Mouse (Mus musculus): ENCODE results near the gene Jade2. TPM values are rescaled to one million over a fixed set of nuclear protein-coding genes. Genes with fewer than 3 reads are reported as not detected.

Jade2 gene
- polyA plus RNA-seq, 1 experiment from 2014 or later, result 2.3 TPM

GRCm38 (mm10) chr11:51875792-51876195 is 18.3 kb upstream of the Jade2 start:
- Histone ChIP-seq H3K36me3 (no peaks in the 10 kb centered on the region), H3K9me3 (no peaks in the 10 kb centered on the region), H3K4me2 (no peak overlapping the region), H3K4me3 (no peak overlapping the region), H3K27ac (no peak overlapping the region), H3K4me1 (peaks cover 8% of the 10 kb centered on the region; the same call in 1 of the 2 replicates), H3K9ac (no peak overlapping the region), H3K27me3 (no peaks in the 10 kb centered on the region)
- 22% methylated on average over 4 of the region's 4 CpGs for WGBS
- peak; percentile 24; the same call in 1 of the 2 replicates for ATAC-seq (ENCODE audit: borderline replicate concordance, extremely low read depth, low FRiP score, low TSS enrichment)

- Histone ChIP-seq H3K4me3 (no peak overlapping the region), H3K27me3 (no peaks in the 10 kb centered on the region), H3K9ac (no peak overlapping the region), H3K4me1 (peaks cover 8% of the 10 kb centered on the region; the same call in 1 of the 2 replicates), H3K4me2 (no peak overlapping the region), H3K36me3 (no peaks in the 10 kb centered on the region), H3K9me3 (no peaks in the 10 kb centered on the region), H3K27ac (no peak overlapping the region)
- ATAC-seq (ENCODE audit: borderline replicate concordance, extremely low read depth, low FRiP score, low TSS enrichment), result no peak
- 64% methylated on average over 1 of the region's 1 CpGs for WGBS
These were observed 17.6 kb upstream of the Jade2 start for GRCm38 (mm10) chr11:51875086-51875485.

DNA sequence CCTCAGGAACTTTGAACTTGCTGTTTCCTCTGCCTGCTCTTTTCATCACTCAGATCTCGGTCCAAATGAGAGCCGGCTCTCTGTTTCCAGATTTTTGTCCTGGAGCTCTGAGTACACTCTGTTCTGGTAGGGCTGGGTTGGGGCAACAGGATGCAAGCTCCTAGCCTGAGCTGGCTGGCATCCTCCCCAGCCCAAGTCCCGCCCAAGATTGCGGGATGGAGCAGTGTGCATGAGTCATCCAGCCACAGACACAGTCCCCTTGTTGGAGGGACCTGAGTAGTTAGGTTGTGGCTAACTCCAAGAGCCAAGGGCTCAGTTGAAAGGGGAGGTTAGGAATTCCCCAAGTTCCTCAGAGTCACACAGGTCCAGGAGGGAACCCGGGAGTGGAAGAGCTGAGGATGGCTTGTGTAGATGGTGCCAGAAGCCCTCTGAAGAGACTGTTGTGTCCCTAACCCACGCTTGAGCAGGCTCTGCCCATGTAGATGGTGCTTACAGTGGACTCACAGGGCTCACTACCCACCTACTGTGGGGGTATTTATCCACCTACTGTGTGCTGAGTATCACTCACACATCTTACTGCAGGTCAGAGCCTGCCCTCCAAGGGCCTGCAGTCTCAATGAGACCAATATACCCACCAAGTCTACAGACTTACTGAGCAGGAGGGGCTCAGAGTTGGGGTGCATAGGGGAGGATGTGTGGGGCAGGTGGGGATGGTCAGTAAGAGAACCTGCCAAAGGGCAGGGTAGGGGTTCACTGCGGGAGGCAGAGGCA is 17.0 kb upstream of the Jade2 start:
- H3K27ac ChIP-seq, result no peak overlapping the region
- no peak overlapping the region for H3K4me2 ChIP-seq
- peaks cover 8% of the 10 kb centered on the region; the same call in 1 of the 2 replicates for H3K4me1 ChIP-seq
- H3K4me3 ChIP-seq, result no peak overlapping the region
- H3K36me3 ChIP-seq, result no peaks in the 10 kb centered on the region
- no peaks in the 10 kb centered on the region for H3K9me3 ChIP-seq
- peak; percentile 68; the same call in 1 of the 2 replicates for ATAC-seq (ENCODE audit: borderline replicate concordance, extremely low read depth, low FRiP score, low TSS enrichment)
- H3K27me3 ChIP-seq, result no peaks in the 10 kb centered on the region
- H3K9ac ChIP-seq, result no peak overlapping the region
- 71% methylated on average over 7 of the region's 7 CpGs for WGBS

- ATAC-seq (ENCODE audit: borderline replicate concordance, extremely low read depth, low FRiP score, low TSS enrichment), result no peak
These were observed 15.7 kb upstream of the Jade2 start for GRCm38 (mm10) chr11:51873141-51873540.

DNA sequence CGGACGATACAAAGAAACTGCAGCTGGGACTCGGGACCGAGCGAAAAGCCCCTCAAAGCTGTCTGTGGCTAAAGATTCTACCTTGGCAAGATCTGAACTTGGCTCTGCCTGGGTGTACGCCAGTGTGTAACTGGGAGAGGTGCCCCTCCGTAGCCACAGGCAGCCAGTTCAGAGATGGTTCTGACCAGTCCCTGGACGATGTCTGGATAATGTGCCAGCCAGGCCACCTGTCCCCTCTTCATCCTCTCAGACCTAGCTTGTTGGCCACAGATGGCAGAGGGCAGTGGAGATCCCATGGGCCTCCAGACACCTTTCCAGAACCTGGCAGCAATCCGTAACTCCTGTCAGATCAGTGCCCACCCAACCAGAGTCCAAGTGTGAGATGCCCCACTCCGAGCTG is 9.8 kb upstream of the Jade2 start:
- H3K9me3 ChIP-seq, result no peaks in the 10 kb centered on the region
- 87% methylated on average over 10 of the region's 10 CpGs for WGBS
- H3K27me3 ChIP-seq, result no peaks in the 10 kb centered on the region
- no peak overlapping the region for H3K4me3 ChIP-seq
- H3K4me2 ChIP-seq, result no peak overlapping the region
- ATAC-seq (ENCODE audit: borderline replicate concordance, extremely low read depth, low FRiP score, low TSS enrichment), result no peak
- no peaks in the 10 kb centered on the region for H3K36me3 ChIP-seq
- H3K4me1 ChIP-seq, result no peaks in the 10 kb centered on the region
- no peak overlapping the region for H3K27ac ChIP-seq
- H3K9ac ChIP-seq, result no peak overlapping the region

More at GRCm38 (mm10) chr11:51873141-51873540, 15.7 kb upstream of the Jade2 start:
- Histone ChIP-seq H3K4me1 (peaks cover 8% of the 10 kb centered on the region; the same call in 1 of the 2 replicates), H3K9me3 (no peaks in the 10 kb centered on the region), H3K27ac (no peak overlapping the region), H3K9ac (no peak overlapping the region), H3K36me3 (no peaks in the 10 kb centered on the region), H3K4me2 (no peak overlapping the region), H3K27me3 (no peaks in the 10 kb centered on the region), H3K4me3 (no peak overlapping the region)
- WGBS, result 88% methylated on average over 5 of the region's 5 CpGs

- Histone ChIP-seq H3K27me3 (no peaks in the 10 kb centered on the region), H3K36me3 (no peaks in the 10 kb centered on the region), H3K27ac (no peak overlapping the region), H3K4me1 (no peaks in the 10 kb centered on the region), H3K9ac (no peak overlapping the region), H3K4me2 (no peak overlapping the region), H3K9me3 (no peaks in the 10 kb centered on the region), H3K4me3 (no peak overlapping the region)
- no peak for ATAC-seq (ENCODE audit: borderline replicate concordance, extremely low read depth, low FRiP score, low TSS enrichment)
- 54% methylated on average over 3 of the region's 3 CpGs for WGBS
These were observed 8.6 kb upstream of the Jade2 start for GRCm38 (mm10) chr11:51866020-51866419.

- no peaks in the 10 kb centered on the region for H3K36me3 ChIP-seq
- H3K4me1 ChIP-seq, result peaks cover 16% of the 10 kb centered on the region
- H3K9ac ChIP-seq, result no peak overlapping the region
- no peaks in the 10 kb centered on the region for H3K9me3 ChIP-seq
- no peaks in the 10 kb centered on the region for H3K27me3 ChIP-seq
- H3K4me2 ChIP-seq, result no peak overlapping the region
- H3K4me3 ChIP-seq, result no peak overlapping the region
- 81% methylated on average over 8 of the region's 8 CpGs for WGBS
- H3K27ac ChIP-seq, result no peak overlapping the region
- no peak for ATAC-seq (ENCODE audit: borderline replicate concordance, extremely low read depth, low FRiP score, low TSS enrichment)
These were observed 3.2 kb upstream of the Jade2 start for GRCm38 (mm10) chr11:51860666-51861065.

GRCm38 (mm10) chr11:51859561-51859960 is 2.1 kb upstream of the Jade2 start:
- no peak overlapping the region for H3K9ac ChIP-seq
- WGBS, result 25% methylated on average over 2 of the region's 2 CpGs
- H3K27me3 ChIP-seq, result no peaks in the 10 kb centered on the region
- H3K9me3 ChIP-seq, result no peaks in the 10 kb centered on the region
- H3K36me3 ChIP-seq, result no peaks in the 10 kb centered on the region
- ATAC-seq (ENCODE audit: borderline replicate concordance, extremely low read depth, low FRiP score, low TSS enrichment), result no peak
- peaks cover 23% of the 10 kb centered on the region for H3K4me1 ChIP-seq
- no peak overlapping the region for H3K4me3 ChIP-seq
- no peak overlapping the region for H3K27ac ChIP-seq
- no peak overlapping the region for H3K4me2 ChIP-seq

- ATAC-seq (ENCODE audit: borderline replicate concordance, extremely low read depth, low FRiP score, low TSS enrichment), result peak; percentile 41
- Histone ChIP-seq H3K9ac (peak overlapping the region; percentile 86), H3K4me1 (peaks cover 30% of the 10 kb centered on the region)
These were observed 1.1 kb upstream of the Jade2 start for GRCm38 (mm10) chr11:51858528-51859051.

GRCm38 (mm10) chr11:51857818-51858527 is 520 bp upstream of the Jade2 start:
- peak overlapping the region; percentile 97 for H3K4me2 ChIP-seq
- peak overlapping the region; percentile 97 for H3K27ac ChIP-seq
- peak overlapping the region; percentile 86 for H3K9ac ChIP-seq
- ATAC-seq (ENCODE audit: borderline replicate concordance, extremely low read depth, low FRiP score, low TSS enrichment), result peak; percentile 60
- no peaks in the 10 kb centered on the region for H3K36me3 ChIP-seq
- peak overlapping the region; percentile 71 for H3K4me3 ChIP-seq
- under 1% methylated on average over 52 of the region's 52 CpGs for WGBS
- peaks cover 36% of the 10 kb centered on the region for H3K4me1 ChIP-seq
- H3K9me3 ChIP-seq, result no peaks in the 10 kb centered on the region
- H3K27me3 ChIP-seq, result no peaks in the 10 kb centered on the region

More at GRCm38 (mm10) chr11:51858528-51859051, 1.1 kb upstream of the Jade2 start:
- H3K4me3 ChIP-seq, result peak overlapping the region; percentile 71
- H3K36me3 ChIP-seq, result no peaks in the 10 kb centered on the region
- no peaks in the 10 kb centered on the region for H3K9me3 ChIP-seq
- peak overlapping the region; percentile 97 for H3K27ac ChIP-seq
- WGBS, result under 1% methylated on average over 28 of the region's 28 CpGs
- H3K27me3 ChIP-seq, result no peaks in the 10 kb centered on the region
- peak overlapping the region; percentile 97 for H3K4me2 ChIP-seq

- Histone ChIP-seq H3K9ac (peak overlapping the region; percentile 86), H3K27me3 (no peaks in the 10 kb centered on the region), H3K4me3 (peak overlapping the region; percentile 71), H3K27ac (peak overlapping the region; percentile 97), H3K36me3 (no peaks in the 10 kb centered on the region), H3K4me1 (peaks cover 49% of the 10 kb centered on the region), H3K9me3 (no peaks in the 10 kb centered on the region), H3K4me2 (peak overlapping the region; percentile 97)
- ATAC-seq (ENCODE audit: borderline replicate concordance, extremely low read depth, low FRiP score, low TSS enrichment), result no peak
- under 1% methylated on average over 40 of the region's 41 CpGs for WGBS
These were observed 805 bp downstream of the Jade2 start for GRCm38 (mm10) chr11:51856616-51857080.
